Mouse (Mus musculus) MEL (cell line): ENCODE measurements at regions not wholly inside any gene's neighbourhood (a gene's known extent, or its start where the extent isn't known, plus 50 kb on each side); places are given as distances from the start of the nearest gene placed in this dataset.

Source experiments
- BHLHE40 ChIP-seq: IDR thresholded peaks from 2 replicates; pipeline ENCODE4 v1.6.1; 2012; ENCODE audit warnings: low read depth, mild to moderate bottlenecking, inconsistent platforms, low read length, improper control_type of control experiment, borderline replicate concordance
- CHD2 ChIP-seq: IDR thresholded peaks from 2 replicates; pipeline ENCODE4 v1.6.1; 2011; ENCODE audit warnings: low read length, improper control_type of control experiment
- CTCF ChIP-seq, 3 experiments: IDR thresholded peaks in 2 of 3; conservative IDR thresholded peaks in 1 of 3; 2 replicates each; pipeline ENCODE4 v1.5.1; 2011 to 2012; ENCODE audit warnings: low read length in 3 of 3, low read depth in 2 of 3, mild to moderate bottlenecking in 2 of 3, improper control_type of control experiment in 1 of 3, inconsistent platforms in 1 of 3, mixed read lengths in 1 of 3, moderate library complexity in 1 of 3; ENCODE audit not compliant: control insufficient read depth in 1 of 3, insufficient read depth in 1 of 3, poor library complexity in 1 of 3, severe bottlenecking in 1 of 3
- ELF1 ChIP-seq: IDR thresholded peaks from 2 replicates; pipeline ENCODE4 v1.6.1; 2014; ENCODE audit warnings: low read depth, mild to moderate bottlenecking, inconsistent platforms, low read length, improper control_type of control experiment, moderate library complexity
- EP300 ChIP-seq, 2 experiments: IDR thresholded peaks; 2 replicates each; pipeline ENCODE4 v1.6.1; 2011; ENCODE audit warnings: improper control_type of control experiment in 2 of 2, low read length in 2 of 2, low read depth in 1 of 2, mild to moderate bottlenecking in 1 of 2
- GABPA ChIP-seq: IDR thresholded peaks from 2 replicates; pipeline ENCODE4 v1.6.1; 2012; ENCODE audit warnings: low read depth, mild to moderate bottlenecking, inconsistent platforms, low read length, improper control_type of control experiment, moderate library complexity
- GATA1 ChIP-seq: IDR thresholded peaks from 2 replicates; pipeline ENCODE4 v1.6.1; 2011; ENCODE audit warnings: low read depth, low read length, improper control_type of control experiment
- MAX ChIP-seq: IDR thresholded peaks from 2 replicates; pipeline ENCODE4 v1.6.1; 2011; ENCODE audit warnings: low read length, improper control_type of control experiment
- POLR2A ChIP-seq, 2 experiments: IDR thresholded peaks; 2 replicates each; pipeline ENCODE4 v1.6.1; 2011 to 2012; ENCODE audit warnings: low read length in 2 of 2, mild to moderate bottlenecking in 2 of 2, control low read depth in 1 of 2, improper control_type of control experiment in 1 of 2, low read depth in 1 of 2, moderate library complexity in 1 of 2; ENCODE audit not compliant: control insufficient read depth in 1 of 2, insufficient read depth in 1 of 2, poor library complexity in 1 of 2
- POLR2AphosphoS2 ChIP-seq: IDR thresholded peaks from 2 replicates; pipeline ENCODE4 v1.6.1; 2011; ENCODE audit warnings: low read length, improper control_type of control experiment
- TAL1 ChIP-seq: IDR thresholded peaks from 2 replicates; pipeline ENCODE4 v1.6.1; 2012; ENCODE audit warnings: mild to moderate bottlenecking, inconsistent platforms, low read length, moderate library complexity, mixed read lengths
- TBP ChIP-seq: IDR thresholded peaks from 2 replicates; pipeline ENCODE4 v1.8.0; 2011; ENCODE audit warnings: low read depth, low read length, improper control_type of control experiment
- USF1 ChIP-seq: IDR thresholded peaks from 2 replicates; pipeline ENCODE4 v1.6.1; 2014; ENCODE audit warnings: low read depth, mild to moderate bottlenecking, inconsistent platforms, low read length, improper control_type of control experiment, moderate library complexity
- ZC3H11A ChIP-seq: IDR thresholded peaks from 2 replicates; pipeline ENCODE4 v1.6.1; 2012; ENCODE audit warnings: low read depth, mild to moderate bottlenecking, inconsistent platforms, low read length, improper control_type of control experiment

- TF ChIP-seq POLR2AphosphoS2 (no peak), POLR2A (IDR thresholded peaks at IDR 0.05; ENCODE audit: control insufficient read depth in 1 of 2, insufficient read depth in 1 of 2, low read depth in 1 of 2, low read length in 2 of 2, poor library complexity in 1 of 2) (no peak), TAL1 (no peak), GATA1 (no peak), CTCF (IDR thresholded peaks at IDR 0.05 in 2 of 3, conservative IDR thresholded peaks at IDR 0.05 in 1 of 3; ENCODE audit: control insufficient read depth in 1 of 3, insufficient read depth in 1 of 3, low read depth in 2 of 3, low read length in 3 of 3, poor library complexity in 1 of 3, severe bottlenecking in 1 of 3) (no peak), GABPA (no peak), CHD2 (no peak), TBP (no peak), BHLHE40 (no peak), USF1 (no peak), ELF1 (no peak), MAX (no peak), EP300 (IDR thresholded peaks at IDR 0.05; ENCODE audit: low read depth in 1 of 2, low read length in 2 of 2) (no peak), ZC3H11A (no peak)
These were observed 201.0 kb upstream of the Alcam start for GRCm38 (mm10) chr16:52654825-52655224.
